Mouse (Mus musculus): Measurements from ENCODE around the gene Eif2ak3. TPM values are rescaled to one million over a fixed set of nuclear protein-coding genes. Genes with fewer than 3 reads are reported as not detected.

The Eif2ak3 gene
- 14.8 TPM for polyA plus RNA-seq (2014; fragmentation: Illumina TruSeq; extraction: RNeasy Lipid Tissue Mini Kit (QIAGEN cat#74804); ENCODE audit: low read depth, low replicate concordance)

GRCm38 (mm10) chr6:70844002-70844804 is at the start of gene Eif2ak3:
Gene Eif2ak3 (plus strand): TSS chr6:70844515.

GRCm38 (mm10) chr6:70918827-70919226 is 74.5 kb downstream of the Eif2ak3 start, which contains the start of gene Tex37:
Gene Tex37 (minus strand): TSS chr6:70918927.

Other genes starting within 250 kb of the Eif2ak3 start
- gene Rpia, start 52.3 kb upstream of the Eif2ak3 start, polyA plus RNA-seq (2014; fragmentation: Illumina TruSeq; extraction: RNeasy Lipid Tissue Mini Kit (QIAGEN cat#74804); ENCODE audit: low read depth, low replicate concordance) = 11.4 TPM
- gene Tex37, start 74.4 kb downstream of the Eif2ak3 start, polyA plus RNA-seq (2014; fragmentation: Illumina TruSeq; extraction: RNeasy Lipid Tissue Mini Kit (QIAGEN cat#74804); ENCODE audit: low read depth, low replicate concordance) = not detected
- gene Foxi3, start 112.0 kb downstream of the Eif2ak3 start, polyA plus RNA-seq (2014; fragmentation: Illumina TruSeq; extraction: RNeasy Lipid Tissue Mini Kit (QIAGEN cat#74804); ENCODE audit: low read depth, low replicate concordance) = not detected